Mouse (Mus musculus) olfactory bulb, adult 2 months (tissue): Measurements from ENCODE around the gene Mapk9. TPM values are rescaled to one million over a fixed set of nuclear protein-coding genes. Genes with fewer than 3 reads are reported as not detected.

ENCODE experiments used
- H3K27ac ChIP-seq: fragments of 200-500 bp; 2 replicates; pipeline ENCODE4 v1.5.1; 2012; ENCODE audit warnings: low read depth, low read length; ENCODE audit not compliant: insufficient read depth
- H3K4me1 ChIP-seq: fragments of 200-500 bp; 2 replicates; pipeline ENCODE4 v1.6.1; 2012; ENCODE audit warnings: low read length; ENCODE audit not compliant: control insufficient read depth, insufficient read depth
- H3K4me3 ChIP-seq: fragments of 200-500 bp; 2 replicates; pipeline ENCODE4 v1.5.1; 2012; ENCODE audit warnings: mild to moderate bottlenecking, low read depth, low read length, moderate library complexity; ENCODE audit not compliant: insufficient read depth
- CTCF ChIP-seq: fragments of 200-500 bp; IDR thresholded peaks from 2 replicates; pipeline ENCODE4 v1.5.1; 2012; ENCODE audit warnings: low read depth, mild to moderate bottlenecking, low read length, moderate library complexity; ENCODE audit not compliant: insufficient read depth
- POLR2A ChIP-seq: fragments of 200-500 bp; IDR thresholded peaks from 2 replicates; pipeline ENCODE4 v1.6.1; 2012; ENCODE audit warnings: mild to moderate bottlenecking, low read depth, low read length, moderate library complexity; ENCODE audit not compliant: insufficient read depth
- WGBS: fragments of 180-500 bp; shearing (Covaris S2); methylation state at CpG from one replicate; pipeline ENCODE4 v1.1.7; 2018; 5-methylcytosine and 5-hydroxymethylcytosine counted together
- polyA plus RNA-seq: library from polyadenylated mRNA; stranded (reverse); fragments of >200 nt; gene quantifications from 2 replicates; pipeline ENCODE4 v1.2.4, GENCODE M21; 2012; ENCODE audit warnings: low replicate concordance; ENCODE audit not compliant: missing spikeins, insufficient read depth, insufficient read length

Gene Mapk9
- polyA plus RNA-seq, 1 experiment, result not detected

DNA sequence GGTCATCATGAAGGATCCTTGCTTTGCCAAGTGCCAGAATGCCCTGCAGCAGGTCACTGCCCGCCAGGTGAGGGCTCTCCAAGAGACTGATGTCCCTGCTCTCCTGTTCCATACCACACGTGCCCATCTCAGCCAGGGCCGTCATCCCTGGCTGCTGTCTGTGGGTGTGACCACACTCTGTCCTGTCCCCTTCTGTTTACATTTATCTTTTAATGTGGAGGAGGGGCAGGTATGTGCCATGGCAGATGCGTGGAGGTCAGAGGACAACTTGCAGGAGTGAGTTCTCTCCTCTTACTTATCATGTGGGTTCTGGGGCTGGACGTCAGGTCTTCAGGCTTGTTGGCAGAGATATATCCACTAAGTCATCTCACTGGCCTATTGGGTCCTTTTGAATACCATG, 13.6 kb upstream of the Mapk9 start:
- Histone ChIP-seq H3K4me1 (peaks cover 3% of the 10 kb centered on the region; the same call in 1 of the 2 replicates), H3K4me3 (no peak overlapping the region), H3K27ac (no peak overlapping the region)
- 91% methylated on average over 5 of the region's 5 CpGs for WGBS
- TF ChIP-seq POLR2A (no peak), CTCF (no peak)

DNA sequence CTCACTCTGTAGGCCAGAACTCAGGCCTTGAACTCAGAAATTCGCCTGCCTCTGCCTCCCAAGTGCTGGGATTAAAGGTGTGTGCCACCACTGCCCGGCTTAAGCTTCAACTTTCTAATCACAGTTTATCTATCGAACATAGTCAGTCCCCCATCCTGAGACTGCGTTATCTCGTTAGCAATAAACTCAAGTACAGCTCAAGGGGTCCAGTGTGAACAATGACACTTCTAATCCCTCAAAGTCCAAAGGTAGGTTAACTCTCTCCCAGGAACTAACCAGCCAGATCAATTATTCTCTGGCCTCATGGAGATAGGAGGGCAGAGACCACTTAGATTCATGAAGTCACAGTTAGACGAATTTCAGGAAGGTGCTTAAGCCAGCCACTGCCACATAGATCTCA, 12.3 kb upstream of the Mapk9 start:
- no peak overlapping the region for H3K27ac ChIP-seq
- H3K4me3 ChIP-seq, result no peak overlapping the region
- 90% methylated on average over 6 of the region's 6 CpGs for WGBS
- TF ChIP-seq CTCF, result no peak
- no peak for TF ChIP-seq POLR2A
- H3K4me1 ChIP-seq, result peaks cover 7% of the 10 kb centered on the region; the same call in 1 of the 2 replicates

DNA sequence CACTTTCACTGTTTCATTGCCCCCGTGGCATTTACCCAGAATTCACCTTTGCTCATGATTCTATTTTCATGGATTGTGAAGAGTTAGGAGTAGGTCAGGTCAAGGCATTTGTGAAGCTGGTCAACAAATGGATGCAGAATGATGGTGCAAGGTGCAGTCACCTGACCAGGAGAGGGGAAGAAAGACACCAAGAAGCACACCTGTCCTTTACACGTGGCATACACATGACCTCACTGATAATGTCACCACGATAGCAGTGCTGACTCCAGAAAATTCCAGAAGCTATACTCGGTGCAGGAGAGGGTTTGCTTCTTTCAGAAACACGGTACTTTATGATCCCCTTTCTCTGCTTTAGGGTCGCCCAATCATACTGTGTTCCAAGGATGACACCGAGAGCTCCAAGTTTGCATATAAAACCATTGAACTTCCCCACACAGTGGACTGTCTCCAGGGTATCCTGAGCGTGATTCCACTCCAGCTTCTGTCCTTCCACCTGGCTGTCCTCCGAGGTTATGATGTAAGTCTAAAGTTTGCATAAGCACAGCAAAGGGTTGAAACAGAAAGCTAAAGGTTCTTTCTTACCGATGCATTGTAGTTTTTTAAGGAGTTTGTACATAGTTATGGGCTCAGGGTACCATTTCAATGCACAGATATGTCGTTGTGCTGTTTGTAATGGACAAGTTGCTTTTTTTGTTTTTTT, 11.1 kb upstream of the Mapk9 start:
- TF ChIP-seq CTCF (no peak), POLR2A (no peak)
- no peak overlapping the region for H3K27ac ChIP-seq
- peaks cover 7% of the 10 kb centered on the region; the same call in 1 of the 2 replicates for H3K4me1 ChIP-seq
- 93% methylated on average over 11 of the region's 11 CpGs for WGBS
- no peak overlapping the region for H3K4me3 ChIP-seq

DNA sequence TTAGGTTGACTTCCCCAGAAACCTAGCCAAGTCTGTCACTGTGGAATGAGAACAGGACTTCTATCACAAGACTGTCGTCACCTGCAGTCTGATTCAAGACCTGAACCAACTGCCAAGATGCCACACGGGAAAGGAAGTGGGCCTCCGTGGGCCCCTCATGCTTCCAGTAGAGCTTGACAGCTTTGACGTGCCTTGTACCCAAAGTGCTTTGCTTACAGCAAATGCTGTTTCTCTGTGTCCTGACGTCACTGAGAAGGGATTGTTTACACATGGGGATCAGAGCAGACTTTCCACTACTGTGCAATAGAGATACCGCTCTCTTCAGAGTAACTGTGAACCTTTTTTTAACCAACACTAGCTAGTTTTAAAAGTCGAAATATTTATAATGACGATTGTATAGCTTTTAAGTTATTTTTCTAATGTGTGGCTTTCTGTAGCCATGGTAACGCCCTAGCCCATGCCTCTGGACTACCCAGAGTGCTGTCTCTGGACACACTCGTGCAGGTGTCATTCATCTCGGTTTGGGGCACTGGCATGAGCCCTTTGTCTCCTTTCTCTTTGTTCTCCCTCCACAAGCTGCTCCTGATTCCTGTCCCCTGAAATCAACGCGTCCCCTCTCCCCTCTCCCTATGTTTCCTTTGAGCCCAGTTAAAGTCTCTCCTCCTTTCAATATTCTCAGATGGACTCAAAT, 8.7 kb upstream of the Mapk9 start:
- no peak for TF ChIP-seq CTCF
- no peak for TF ChIP-seq POLR2A
- H3K27ac ChIP-seq, result no peak overlapping the region
- peaks cover 7% of the 10 kb centered on the region; the same call in 1 of the 2 replicates for H3K4me1 ChIP-seq
- no peak overlapping the region for H3K4me3 ChIP-seq
- WGBS, result 46% methylated on average over 13 of the region's 13 CpGs

DNA sequence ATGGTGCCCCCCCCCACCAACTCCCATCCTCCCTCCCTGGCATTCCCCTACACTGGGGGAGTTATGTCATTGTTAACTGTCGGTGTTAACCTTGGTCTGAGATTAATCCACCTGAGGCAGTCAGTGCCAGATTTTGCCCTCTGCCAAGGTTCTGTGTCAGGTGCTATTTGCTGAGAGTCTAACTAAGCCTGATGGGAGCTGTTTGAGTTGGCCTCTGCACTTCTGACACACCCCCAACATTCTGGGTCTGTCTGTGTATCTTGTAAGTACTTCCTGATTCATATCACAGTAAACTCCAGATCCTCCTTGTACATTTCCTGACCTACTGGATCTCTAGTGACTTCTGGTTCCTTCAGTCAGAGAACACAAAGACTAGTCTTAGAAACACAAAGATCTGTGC, 5.9 kb upstream of the Mapk9 start:
- H3K4me1 ChIP-seq, result peaks cover 7% of the 10 kb centered on the region; the same call in 1 of the 2 replicates
- H3K4me3 ChIP-seq, result no peak overlapping the region
- H3K27ac ChIP-seq, result no peak overlapping the region
- 76% methylated on average over 1 of the region's 1 CpGs for WGBS
- TF ChIP-seq CTCF (no peak), POLR2A (no peak)

DNA sequence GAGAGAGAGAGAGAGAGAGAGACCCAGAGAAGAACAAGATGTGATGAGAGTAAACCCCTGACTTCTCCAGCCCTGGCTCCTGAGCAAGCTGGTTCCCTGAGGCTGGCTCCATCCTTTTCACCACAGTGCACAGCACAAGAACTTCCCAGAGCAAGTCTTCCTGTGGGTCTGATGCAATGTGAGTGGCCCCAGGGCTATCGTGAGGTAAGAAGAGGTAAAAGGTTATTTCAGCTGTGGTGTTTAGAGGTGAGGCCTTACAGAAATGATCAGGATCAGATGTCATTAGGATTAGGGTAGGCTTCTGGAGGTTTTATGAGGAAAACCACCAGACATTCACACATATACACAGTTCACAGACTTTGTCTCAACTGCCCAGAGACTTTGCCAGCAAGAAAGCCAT, 4.7 kb upstream of the Mapk9 start:
- Histone ChIP-seq H3K4me1 (peaks cover 12% of the 10 kb centered on the region), H3K4me3 (no peak overlapping the region), H3K27ac (no peak overlapping the region)
- 89% methylated on average over 1 of the region's 1 CpGs for WGBS
- no peak for TF ChIP-seq CTCF
- TF ChIP-seq POLR2A, result no peak

DNA sequence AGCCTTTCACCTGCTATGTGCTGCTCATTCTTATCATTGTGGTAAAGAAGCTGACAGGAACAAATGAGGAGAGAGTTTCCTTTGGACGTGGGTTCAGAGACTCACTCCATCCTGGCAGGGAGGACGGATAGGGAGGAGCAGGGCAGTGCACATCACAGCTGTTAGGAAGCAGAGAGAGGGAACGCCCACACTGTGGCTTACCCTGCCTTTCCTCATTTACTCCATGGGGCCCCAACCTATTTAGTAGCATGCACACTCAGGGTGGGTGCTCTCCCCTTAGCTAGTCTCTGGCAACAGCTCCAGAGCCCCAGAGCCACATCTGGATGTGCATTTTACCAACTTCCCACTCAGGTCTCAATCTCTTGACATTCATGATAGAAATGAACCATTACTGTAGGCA, 3.8 kb upstream of the Mapk9 start:
- H3K4me3 ChIP-seq, result no peak overlapping the region
- H3K27ac ChIP-seq, result no peak overlapping the region
- WGBS, result 24% methylated on average over 3 of the region's 3 CpGs
- H3K4me1 ChIP-seq, result peaks cover 12% of the 10 kb centered on the region
- no peak for TF ChIP-seq POLR2A
- no peak for TF ChIP-seq CTCF

DNA sequence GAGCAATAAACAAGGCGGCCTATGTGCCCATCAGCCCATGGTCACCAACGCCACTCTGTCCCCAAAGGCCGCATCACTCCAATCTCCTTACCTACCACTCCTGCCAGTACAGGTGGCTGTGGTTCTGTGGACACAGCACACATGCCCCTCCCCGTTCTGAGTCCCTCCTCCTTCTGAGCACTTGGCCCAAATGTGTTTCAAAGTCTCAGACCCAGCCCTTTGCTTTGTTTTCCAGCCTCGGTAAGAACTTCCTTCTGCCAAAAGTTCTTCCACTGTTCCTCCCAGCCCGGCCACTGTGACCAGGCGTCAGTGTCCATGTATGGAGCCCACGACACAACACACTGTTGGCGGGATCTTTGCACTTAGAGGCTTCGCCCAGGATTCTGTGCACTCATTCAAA, 2.2 kb upstream of the Mapk9 start:
- H3K4me3 ChIP-seq, result no peak overlapping the region
- TF ChIP-seq CTCF (no peak), POLR2A (no peak)
- no peak overlapping the region for H3K27ac ChIP-seq
- peaks cover 14% of the 10 kb centered on the region for H3K4me1 ChIP-seq
- WGBS, result 84% methylated on average over 10 of the region's 10 CpGs

DNA sequence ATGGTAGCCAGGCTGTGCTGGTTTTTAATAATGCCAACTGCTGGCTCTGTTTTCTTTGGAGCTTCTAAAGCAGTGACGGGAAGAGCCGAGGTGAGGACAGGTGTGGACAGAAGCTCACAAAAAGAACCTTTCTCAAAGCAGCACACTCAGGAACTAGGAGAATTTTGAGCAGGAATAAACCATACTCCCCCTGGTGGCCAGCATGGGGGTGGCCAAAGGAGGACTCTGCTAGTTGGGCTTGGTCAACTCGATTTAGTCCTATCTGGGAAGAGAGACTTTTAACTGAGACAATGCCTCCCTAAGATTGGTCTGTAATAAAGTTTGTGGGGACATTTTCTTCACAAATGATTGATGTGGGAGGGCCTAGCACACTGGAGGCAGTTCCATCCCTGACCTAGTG, 1.6 kb upstream of the Mapk9 start:
- TF ChIP-seq POLR2A (no peak), CTCF (no peak)
- Histone ChIP-seq H3K4me1 (peaks cover 14% of the 10 kb centered on the region), H3K27ac (no peak overlapping the region), H3K4me3 (no peak overlapping the region)
- WGBS, result 39% methylated on average over 3 of the region's 3 CpGs

DNA sequence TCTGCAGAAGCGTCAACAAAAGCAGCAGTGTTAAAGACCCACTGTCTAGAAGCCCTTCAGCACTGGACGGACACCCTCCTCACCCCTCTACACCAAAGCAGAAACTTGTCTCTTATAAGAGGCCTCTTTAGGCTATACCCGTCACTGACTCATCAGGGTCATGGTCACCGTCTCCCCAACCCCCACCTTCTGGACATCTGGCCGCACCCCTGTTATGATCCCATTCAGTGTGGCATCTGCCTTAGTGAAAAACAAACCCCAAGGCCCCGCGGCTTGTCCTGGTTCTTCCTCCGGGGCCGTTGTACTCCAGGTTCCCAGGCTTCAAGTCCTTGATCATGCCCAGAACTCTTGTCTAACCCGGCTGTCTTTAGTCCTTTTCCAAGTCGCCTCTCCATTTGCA, 593 bp upstream of the Mapk9 start:
- peaks cover 14% of the 10 kb centered on the region for H3K4me1 ChIP-seq
- TF ChIP-seq POLR2A (no peak), CTCF (no peak)
- peak overlapping the region; percentile 87 for H3K4me3 ChIP-seq
- WGBS, result 26% methylated on average over 11 of the region's 11 CpGs
- 0 out of 2 replicates have a peak overlapping the region, but pooled peaks have one; percentile 14 for H3K27ac ChIP-seq
